Mouse (Mus musculus) stomach, postnatal 0 days (tissue): ENCODE measurements around the gene Fxn. TPM values are rescaled to one million over a fixed set of nuclear protein-coding genes. Genes with fewer than 3 reads are reported as not detected.
A peak's percentile ranks its signal among the peaks of the same experiment; 100 is the strongest.

Experiments
- ATAC-seq: fragments of 200-750 bp; cut with Nextera tagmentation; 2 replicates; pipeline ENCODE4 v1.8.0; 2017; ENCODE audit not compliant: low FRiP score, low TSS enrichment
- DNase-seq: peaks from one replicate; pipeline ENCODE4 v3.0.0-alpha.2; 2016; ENCODE audit warnings: low spot score
- H3K27ac ChIP-seq: fragments of 300-500 bp; sonication (generic); replicated peaks from 2 replicates; pipeline ENCODE4 v1.5.1; 2014; ENCODE audit warnings: mild to moderate bottlenecking, control low read depth
- H3K27me3 ChIP-seq: fragments of 300-500 bp; sonication (generic); 2 replicates; pipeline ENCODE4 v1.6.1; 2014; ENCODE audit warnings: low read length; ENCODE audit not compliant: control insufficient read depth, insufficient read depth
- H3K36me3 ChIP-seq: fragments of 300-500 bp; sonication (generic); 2 replicates; pipeline ENCODE4 v1.6.1; 2014; ENCODE audit warnings: low read length, mixed read lengths; ENCODE audit not compliant: control insufficient read depth, insufficient read depth
- H3K4me1 ChIP-seq: fragments of 300-500 bp; sonication (generic); replicated peaks from 2 replicates; pipeline ENCODE4 v1.6.1; 2014; ENCODE audit warnings: antibody characterized with exemption; ENCODE audit not compliant: control insufficient read depth, insufficient read depth
- H3K4me2 ChIP-seq: fragments of 300-500 bp; sonication (generic); replicated peaks from 2 replicates; pipeline ENCODE4 v1.6.1; 2014; ENCODE audit warnings: low read depth, mild to moderate bottlenecking, control low read depth, moderate library complexity
- H3K4me3 ChIP-seq: fragments of 300-500 bp; sonication (generic); 2 replicates; pipeline ENCODE4 v1.5.1; 2014; ENCODE audit warnings: low read depth, low read length, control low read depth
- H3K9ac ChIP-seq: fragments of 300-500 bp; sonication (generic); 2 replicates; pipeline ENCODE4 v1.6.1; 2014; ENCODE audit warnings: mild to moderate bottlenecking, low read length, control low read depth, mixed read lengths
- H3K9me3 ChIP-seq: fragments of 300-500 bp; sonication (generic); 2 replicates; pipeline ENCODE4 v1.6.1; 2016; ENCODE audit warnings: low read length; ENCODE audit not compliant: control insufficient read depth
- CTCF ChIP-seq: IDR thresholded peaks from 2 replicates; pipeline ENCODE4 v1.5.1; 2016; ENCODE audit warnings: antibody characterized with exemption, low read depth, mild to moderate bottlenecking, moderate library complexity
- EP300 ChIP-seq: optimal IDR thresholded peaks from 2 replicates; pipeline ENCODE3; 2016; ENCODE audit warnings: antibody characterized with exemption
- WGBS: fragments of 180-500 bp; shearing (Covaris S2); extraction: QIAGEN DNeasy Blood & Tissue Kit; methylation state at CpG from one replicate; pipeline ENCODE4 v1.1.7; 2014; 5-methylcytosine and 5-hydroxymethylcytosine counted together
- polyA plus RNA-seq: library from polyadenylated mRNA; unstranded; fragments of >200 nt; fragmentation: Nextera tagmentation; extraction: Ambion mirVana; gene quantifications from 2 replicates; pipeline ENCODE4 v1.2.1, GENCODE M21; 2015

The Fxn gene
- polyA plus RNA-seq, 1 experiment from 2014 or later, result 26.0 TPM

DNA sequence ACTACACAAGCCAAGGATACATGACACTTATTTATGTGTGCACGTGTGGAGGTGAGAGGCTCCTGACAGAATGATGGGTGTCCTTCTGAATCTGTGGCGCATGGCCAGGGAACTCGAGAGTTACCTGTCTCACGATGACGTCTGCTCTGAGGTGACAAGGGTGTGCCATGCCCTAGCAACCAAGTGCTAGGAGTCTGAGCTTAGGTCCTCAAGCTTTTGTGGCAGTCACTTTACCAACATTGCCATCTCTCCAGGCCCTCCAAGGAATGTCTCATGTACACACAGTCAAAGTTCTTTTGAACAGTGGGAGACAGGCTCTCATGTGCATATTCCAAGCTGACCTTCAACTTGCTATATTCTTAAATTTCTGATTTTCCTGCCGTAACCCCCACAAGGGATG, 22.4 kb downstream of the Fxn start:
- no peaks in the 10 kb centered on the region for H3K36me3 ChIP-seq
- no peaks in the 10 kb centered on the region for H3K4me1 ChIP-seq
- H3K27ac ChIP-seq, result no peak overlapping the region
- 62% methylated on average over 6 of the region's 6 CpGs for WGBS
- no peak for TF ChIP-seq CTCF
- TF ChIP-seq EP300, result no peak
- DNase-seq (no peak), ATAC-seq (no peak)
- H3K27me3 ChIP-seq, result no peaks in the 10 kb centered on the region
- no peak overlapping the region for H3K4me3 ChIP-seq
- H3K9ac ChIP-seq, result no peak overlapping the region
- H3K4me2 ChIP-seq, result no peak overlapping the region
- no peaks in the 10 kb centered on the region for H3K9me3 ChIP-seq

- no peaks in the 10 kb centered on the region for H3K9me3 ChIP-seq
- DNase-seq (peak; percentile 43), ATAC-seq (0 out of 2 replicates have a peak, but pooled peaks have one; percentile 19)
- WGBS, result 15% methylated on average over 9 of the region's 9 CpGs
- TF ChIP-seq EP300 (no peak), CTCF (no peak)
- no peak overlapping the region for H3K4me2 ChIP-seq
- H3K9ac ChIP-seq, result 0 out of 2 replicates have a peak overlapping the region, but pooled peaks have one; percentile 4
- H3K27me3 ChIP-seq, result no peaks in the 10 kb centered on the region
- no peak overlapping the region for H3K4me3 ChIP-seq
- H3K36me3 ChIP-seq, result no peaks in the 10 kb centered on the region
- peak overlapping the region; percentile 61; the same call in 1 of the 2 replicates for H3K27ac ChIP-seq
- H3K4me1 ChIP-seq, result no peaks in the 10 kb centered on the region; the same call in 1 of the 2 replicates
These were observed 26.6 kb downstream of the Fxn start for GRCm38 (mm10) chr19:24253657-24254260.

GRCm38 (mm10) chr19:24251869-24252268, 28.5 kb downstream of the Fxn start:
- Histone ChIP-seq H3K4me2 (peak overlapping the region; percentile 19; the same call in 1 of the 2 replicates), H3K9ac (no peak overlapping the region), H3K4me3 (no peak overlapping the region), H3K4me1 (no peaks in the 10 kb centered on the region; the same call in 1 of the 2 replicates), H3K36me3 (no peaks in the 10 kb centered on the region), H3K27ac (peak overlapping the region; percentile 77), H3K9me3 (no peaks in the 10 kb centered on the region), H3K27me3 (no peaks in the 10 kb centered on the region)
- ATAC-seq (peak; percentile 64), DNase-seq (no peak)
- no peak for TF ChIP-seq CTCF
- TF ChIP-seq EP300, result no peak
- WGBS, result 4% methylated on average over 6 of the region's 6 CpGs

- 76% methylated on average over 6 of the region's 6 CpGs for WGBS
These were observed 37.1 kb downstream of the Fxn start for GRCm38 (mm10) chr19:24243340-24243739.

DNA sequence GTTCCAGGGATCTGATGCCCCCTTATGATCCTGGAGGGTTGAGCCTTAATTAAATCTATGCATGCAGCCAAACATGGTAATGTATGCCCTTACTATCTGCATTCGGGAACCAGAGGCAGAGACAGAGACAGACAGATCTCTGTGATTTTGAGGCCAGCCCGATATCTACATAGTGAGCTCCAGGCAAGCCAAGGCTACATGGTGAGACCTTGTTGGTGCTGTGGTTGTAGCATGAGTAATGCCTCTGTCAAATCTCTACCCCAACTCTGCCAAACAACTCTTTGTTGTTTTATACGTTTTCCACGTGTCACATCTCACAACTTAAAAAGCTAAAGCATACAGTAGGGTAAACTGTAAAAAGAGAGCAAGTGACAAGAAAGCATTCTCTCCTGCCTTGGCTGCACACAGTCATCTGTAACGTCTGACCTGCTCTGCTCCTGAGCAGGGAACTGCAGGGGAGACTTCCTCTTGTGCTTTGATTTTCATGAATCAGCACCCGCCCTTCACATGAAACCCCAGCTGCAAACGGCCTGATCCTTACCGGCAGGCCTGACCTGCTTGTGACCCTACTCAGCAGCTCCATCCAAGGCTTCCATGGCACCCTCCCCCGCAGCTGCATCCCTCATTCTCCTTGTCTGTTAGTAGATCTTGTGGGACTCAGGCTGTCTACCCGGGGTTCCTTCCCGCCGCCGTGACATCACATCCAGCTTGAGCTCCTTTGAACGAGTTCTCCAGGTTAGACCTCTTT, 38.4 kb downstream of the Fxn start:
- Histone ChIP-seq H3K4me1 (peaks cover 3% of the 10 kb centered on the region; the same call in 1 of the 2 replicates), H3K9ac (no peak overlapping the region), H3K27me3 (no peaks in the 10 kb centered on the region), H3K27ac (no peak overlapping the region), H3K4me2 (no peak overlapping the region), H3K9me3 (no peaks in the 10 kb centered on the region), H3K36me3 (no peaks in the 10 kb centered on the region), H3K4me3 (no peak overlapping the region)
- TF ChIP-seq EP300, result no peak
- TF ChIP-seq CTCF, result no peak
- WGBS, result 25% methylated on average over 14 of the region's 14 CpGs
- ATAC-seq (0 out of 2 replicates have a peak, but pooled peaks have one; percentile 32), DNase-seq (peak; percentile 42)

More at GRCm38 (mm10) chr19:24243340-24243739, 37.1 kb downstream of the Fxn start:
- Histone ChIP-seq H3K4me2 (no peak overlapping the region), H3K4me1 (peaks cover 3% of the 10 kb centered on the region; the same call in 1 of the 2 replicates), H3K9ac (no peak overlapping the region), H3K36me3 (no peaks in the 10 kb centered on the region), H3K4me3 (no peak overlapping the region), H3K27me3 (no peaks in the 10 kb centered on the region), H3K27ac (no peak overlapping the region), H3K9me3 (no peaks in the 10 kb centered on the region)
- no peak for TF ChIP-seq CTCF
- no peak for TF ChIP-seq EP300
- no peak for ATAC-seq
- no peak for DNase-seq

DNA sequence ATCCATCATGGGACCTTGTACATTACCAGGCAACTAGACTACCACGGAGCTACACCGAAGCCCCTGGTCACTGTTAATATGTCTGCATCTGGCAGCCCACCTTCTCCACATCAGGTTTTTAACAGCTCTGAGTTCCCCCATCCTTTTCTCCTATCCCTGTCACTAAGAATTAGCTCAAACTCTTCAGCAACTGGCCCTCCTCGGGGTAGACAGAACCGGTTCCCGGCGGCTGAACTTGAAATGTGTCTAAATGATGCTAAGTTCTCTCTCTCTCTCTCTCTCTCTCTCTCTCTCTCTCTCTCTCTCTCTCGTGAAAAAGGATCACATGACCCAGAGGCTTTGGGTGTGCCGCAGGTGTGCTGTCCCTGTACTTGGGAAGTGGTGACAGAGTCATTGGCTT, 39.1 kb downstream of the Fxn start:
- Histone ChIP-seq H3K27me3 (no peaks in the 10 kb centered on the region), H3K4me2 (no peak overlapping the region), H3K4me1 (peaks cover 3% of the 10 kb centered on the region; the same call in 1 of the 2 replicates), H3K36me3 (no peaks in the 10 kb centered on the region), H3K9ac (no peak overlapping the region), H3K4me3 (no peak overlapping the region), H3K27ac (no peak overlapping the region), H3K9me3 (no peaks in the 10 kb centered on the region)
- ATAC-seq (no peak), DNase-seq (no peak)
- TF ChIP-seq EP300 (no peak), CTCF (no peak)
- WGBS, result 64% methylated on average over 8 of the region's 8 CpGs
